Mouse (Mus musculus): ENCODE results near the gene Fbln5. TPM values are rescaled to one million over a fixed set of nuclear protein-coding genes. Genes with fewer than 3 reads are reported as not detected.

The Fbln5 gene
- polyA plus RNA-seq, 1 experiment from 2014 or later = 66.9 TPM

DNA sequence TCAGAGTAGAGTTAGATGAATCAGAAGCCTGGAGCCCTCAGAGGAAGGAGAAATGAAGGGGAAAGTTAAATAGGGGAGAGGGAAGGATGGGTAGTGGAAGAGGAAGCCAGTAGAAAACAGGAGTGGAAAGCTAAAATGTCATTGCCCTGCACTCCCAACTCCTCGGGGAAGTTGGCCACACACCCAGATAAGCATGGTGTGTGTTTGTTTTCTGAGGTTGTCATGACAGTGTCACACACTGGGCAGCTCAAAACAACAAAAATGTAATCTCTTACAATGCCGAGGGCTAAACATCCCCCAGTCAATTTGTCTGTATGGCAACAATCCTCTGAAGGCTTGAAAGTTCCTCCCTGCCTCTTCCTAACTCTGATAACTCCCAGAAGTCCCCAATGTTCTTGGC is 78.4 kb downstream of the Fbln5 start:
- Histone ChIP-seq H3K36me3 (ENCODE audit: insufficient read depth) (no peaks in the 10 kb centered on the region), H3K4me2 (no peak overlapping the region), H3K4me1 (ENCODE audit: insufficient read depth) (no peaks in the 10 kb centered on the region), H3K9ac (no peak overlapping the region), H3K27me3 (ENCODE audit: insufficient read depth, low read length) (no peaks in the 10 kb centered on the region), H3K27ac (ENCODE audit: low read depth) (no peak overlapping the region), H3K4me3 (ENCODE audit: low read depth, low read length) (no peak overlapping the region), H3K9me3 (ENCODE audit: low read depth, low read length) (no peaks in the 10 kb centered on the region)
- no peak for ATAC-seq (ENCODE audit: insufficient read depth)
- DNase-seq = no peak
- 31% methylated on average over 2 of the region's 2 CpGs for WGBS
- TF ChIP-seq CTCF (IDR thresholded peaks at IDR 0.05; ENCODE audit: low read depth) = no peak

DNA sequence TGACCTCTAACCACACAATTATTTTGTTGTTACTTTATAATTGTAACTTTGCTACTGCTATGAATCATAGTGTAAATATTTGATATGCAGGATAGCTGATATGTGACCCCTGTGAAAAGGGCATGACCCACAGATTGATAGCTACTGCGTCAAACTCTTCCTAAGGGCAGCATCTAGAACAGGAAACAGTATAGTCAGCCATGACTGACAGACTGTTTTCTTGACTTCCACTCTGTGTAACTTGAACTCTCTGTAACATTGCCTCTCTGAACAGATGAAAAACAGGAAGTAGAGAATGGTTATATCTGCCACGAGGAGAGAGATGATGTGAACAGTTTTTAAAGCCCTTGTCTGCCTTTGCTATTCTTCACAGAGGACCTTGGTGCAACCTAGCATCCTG is 78.8 kb downstream of the Fbln5 start:
- no peak for DNase-seq
- 13% methylated on average over 2 of the region's 2 CpGs for WGBS

DNA sequence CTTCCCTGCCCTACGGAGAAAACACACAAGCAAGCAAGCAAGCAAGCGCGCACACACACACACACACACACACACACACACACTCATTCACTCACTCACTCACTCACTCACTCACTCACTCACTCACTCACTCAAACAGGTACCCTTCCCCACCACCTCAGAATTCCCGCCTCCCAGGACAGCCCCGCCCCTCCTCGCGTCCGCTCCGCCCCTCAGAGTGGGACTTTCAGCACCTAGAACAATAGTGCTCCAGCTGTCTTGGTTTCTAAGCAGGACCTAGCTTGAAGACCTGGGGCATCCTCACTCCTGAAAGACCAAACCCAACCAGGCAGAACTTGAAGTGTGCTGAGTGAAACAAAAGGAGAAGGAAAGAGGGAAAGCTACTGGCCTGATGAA is 100.1 kb downstream of the Fbln5 start:
- DNase-seq (peak; percentile 41), ATAC-seq (ENCODE audit: insufficient read depth) (peak; percentile 75)
- TF ChIP-seq CTCF (IDR thresholded peaks at IDR 0.05; ENCODE audit: low read depth) = no peak
- Histone ChIP-seq H3K9ac (no peak overlapping the region), H3K27me3 (ENCODE audit: insufficient read depth, low read length) (peaks cover 9% of the 10 kb centered on the region), H3K36me3 (ENCODE audit: insufficient read depth) (no peaks in the 10 kb centered on the region), H3K4me1 (ENCODE audit: insufficient read depth) (no peaks in the 10 kb centered on the region), H3K4me3 (ENCODE audit: low read depth, low read length) (peak overlapping the region; percentile 61), H3K4me2 (peak overlapping the region; percentile 83), H3K9me3 (ENCODE audit: low read depth, low read length) (no peaks in the 10 kb centered on the region), H3K27ac (ENCODE audit: low read depth) (no peak overlapping the region)
- WGBS = 4% methylated on average over 9 of the region's 9 CpGs

More for the DNA sequence above, 78.8 kb downstream of the Fbln5 start:
- no peak for TF ChIP-seq CTCF (IDR thresholded peaks at IDR 0.05; ENCODE audit: low read depth)
- Histone ChIP-seq H3K36me3 (ENCODE audit: insufficient read depth) (no peaks in the 10 kb centered on the region), H3K4me2 (no peak overlapping the region), H3K9me3 (ENCODE audit: low read depth, low read length) (no peaks in the 10 kb centered on the region), H3K9ac (no peak overlapping the region), H3K4me3 (ENCODE audit: low read depth, low read length) (no peak overlapping the region), H3K4me1 (ENCODE audit: insufficient read depth) (no peaks in the 10 kb centered on the region), H3K27ac (ENCODE audit: low read depth) (no peak overlapping the region), H3K27me3 (ENCODE audit: insufficient read depth, low read length) (no peaks in the 10 kb centered on the region)
- ATAC-seq (ENCODE audit: insufficient read depth) = no peak

DNA sequence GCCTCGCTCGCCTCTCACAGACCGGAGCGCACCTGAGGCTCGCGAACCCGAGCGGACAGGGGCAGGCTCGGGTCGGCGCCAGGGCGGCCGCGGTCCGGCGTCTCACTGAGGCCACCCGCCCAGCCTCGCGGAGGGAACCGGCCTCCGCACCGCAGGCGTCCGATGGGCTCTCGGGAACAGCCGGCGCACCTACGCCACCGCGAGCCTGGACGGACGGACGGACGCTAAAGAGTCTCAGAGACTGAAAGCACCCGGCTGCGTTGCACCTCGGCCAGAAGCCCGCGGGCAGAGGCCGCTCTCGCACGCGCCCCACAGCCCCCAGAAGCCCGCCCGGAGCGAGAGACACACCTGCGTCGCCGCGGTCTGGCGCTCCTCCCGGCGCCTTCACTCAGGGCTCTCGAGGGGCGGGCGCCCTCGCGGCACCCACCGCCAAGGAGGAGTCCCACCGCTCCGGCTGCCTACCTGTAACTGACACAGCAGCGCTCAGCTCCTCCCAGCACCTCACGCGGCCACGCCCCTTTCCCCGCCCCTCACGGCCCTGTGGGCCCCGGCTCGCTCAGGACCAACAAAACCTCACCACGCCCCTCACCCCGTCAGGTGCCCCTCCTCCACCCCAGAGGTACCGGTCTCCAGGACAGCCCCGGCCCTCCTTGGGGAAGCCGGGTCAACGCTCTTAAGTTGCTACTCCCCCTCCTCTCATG is 100.7 kb downstream of the Fbln5 start, which contains the start of gene Tc2n:
Tc2n (minus strand) TSS at position 470 of the 701 bp plus-strand sequence.
- H3K27ac ChIP-seq (ENCODE audit: low read depth) = peak within 1 kb of the TSS; percentile 87
- H3K4me2 ChIP-seq = peak within 1 kb of the TSS; percentile 83
- H3K4me1 ChIP-seq (ENCODE audit: insufficient read depth) = no peaks in the 10 kb centered on the region
- under 1% methylated on average over 56 of the region's 75 CpGs for WGBS
- peak within 1 kb of the TSS; percentile 52 for H3K9ac ChIP-seq
- DNase-seq = peak; percentile 86
- no peaks in the 10 kb centered on the region for H3K36me3 ChIP-seq (ENCODE audit: insufficient read depth)
- no peak for TF ChIP-seq CTCF (IDR thresholded peaks at IDR 0.05; ENCODE audit: low read depth)
- peak; percentile 98 for ATAC-seq (ENCODE audit: insufficient read depth)
- peak within 1 kb of the TSS; percentile 61 for H3K4me3 ChIP-seq (ENCODE audit: low read depth, low read length)
- no peaks in the 10 kb centered on the region for H3K9me3 ChIP-seq (ENCODE audit: low read depth, low read length)
- peaks cover 9% of the 10 kb centered on the region for H3K27me3 ChIP-seq (ENCODE audit: insufficient read depth, low read length)

DNA sequence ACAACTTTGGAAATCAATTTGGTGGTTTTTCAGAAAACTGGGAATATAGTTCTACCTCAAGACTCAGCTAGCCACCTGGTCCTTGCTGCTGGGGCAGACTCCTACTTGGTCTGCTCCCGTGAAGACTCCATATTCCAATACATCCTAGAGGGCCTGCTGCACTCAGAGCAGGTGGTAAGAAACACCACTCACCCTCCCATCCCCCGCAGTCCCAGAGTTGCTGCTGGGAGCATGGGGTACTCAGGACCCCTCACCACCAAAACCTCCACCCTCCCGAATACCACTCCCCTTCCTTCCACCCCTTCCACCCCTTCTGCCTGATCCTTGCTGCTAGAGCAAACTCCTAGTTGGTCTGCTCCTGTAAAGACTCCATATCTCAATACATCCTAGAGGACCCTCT is 119.7 kb downstream of the Fbln5 start:
- Histone ChIP-seq H3K9me3 (ENCODE audit: low read depth, low read length) (no peaks in the 10 kb centered on the region), H3K9ac (no peak overlapping the region), H3K4me3 (ENCODE audit: low read depth, low read length) (no peak overlapping the region), H3K27me3 (ENCODE audit: insufficient read depth, low read length) (no peaks in the 10 kb centered on the region), H3K27ac (ENCODE audit: low read depth) (no peak overlapping the region), H3K4me2 (no peak overlapping the region), H3K36me3 (ENCODE audit: insufficient read depth) (no peaks in the 10 kb centered on the region), H3K4me1 (ENCODE audit: insufficient read depth) (no peaks in the 10 kb centered on the region)
- TF ChIP-seq CTCF (IDR thresholded peaks at IDR 0.05; ENCODE audit: low read depth) = no peak
- ATAC-seq (ENCODE audit: insufficient read depth) (no peak), DNase-seq (no peak)
- WGBS = 72% methylated on average over 3 of the region's 3 CpGs

Other genes starting within 250 kb of the Fbln5 start
- gene Tc2n, start 100.5 kb downstream of the Fbln5 start, polyA plus RNA-seq (2014; fragmentation: Nextera tagmentation; extraction: Ambion mirVana) = 2.4 and 3.6 TPM in 2 replicates
- 23.5 and 25.9 TPM in 2 replicates for gene Trip11, start 94.2 kb upstream of the Fbln5 start, polyA plus RNA-seq (2014; fragmentation: Nextera tagmentation; extraction: Ambion mirVana)
- gene Atxn3, start 139.2 kb upstream of the Fbln5 start, polyA plus RNA-seq (2014; fragmentation: Nextera tagmentation; extraction: Ambion mirVana) = 14.5 and 15.9 TPM in 2 replicates
- gene Cpsf2, start 156.9 kb upstream of the Fbln5 start, polyA plus RNA-seq (2014; fragmentation: Nextera tagmentation; extraction: Ambion mirVana) = 34.9 and 35.8 TPM in 2 replicates

All from lung, embryonic 14.5 days (tissue).